27 mouse cellular contexts compared by ENCODE assay signal in genomic region chr1:193931131-193931729, GRCm38 (mm10).
DNase-seq lines count a peak whose midpoint lies in the region; ATAC-seq lines count a peak whose summit lies in the region.
"Had no signal": no experiment of that assay in that cellular context is flagged by ENCODE, and none has a peak within 500 bp of the region (broad histone marks: within the 10 kb centered on the region; RNA-seq: fewer than 3 reads in every experiment).

No protein-coding gene starts in this region.

- peaks cover 4% of the 10 kb centered on the region for H3K4me1 ChIP-seq in heart, embryonic 12.5 days (replicated peaks)
- H3K4me1 ChIP-seq: heart, embryonic 15.5 days; hindbrain, embryonic 13.5 days; neural tube, embryonic 15.5 days; stomach, embryonic 15.5 days had no signal

- H3K4me2 ChIP-seq in heart, embryonic 12.5 days: no peak overlapping the region
- H3K4me2 ChIP-seq: heart, embryonic 15.5 days; hindbrain, embryonic 13.5 days; midbrain, embryonic 11.5 days; neural tube, embryonic 15.5 days; stomach, embryonic 15.5 days had no signal

- no peak for ATAC-seq in heart, embryonic 12.5 days (ENCODE audit: insufficient number of reproducible peaks, low FRiP score)
- ATAC-seq: forebrain, postnatal 0 days; lung, postnatal 0 days; Patski had no signal

- H3K4me3 ChIP-seq in heart, embryonic 12.5 days: no peak overlapping the region
- H3K4me3 ChIP-seq: forebrain, embryonic 10.5 days; heart, embryonic 15.5 days; hindbrain, embryonic 13.5 days; neural tube, embryonic 15.5 days; stomach, embryonic 15.5 days had no signal

- no peaks in the 10 kb centered on the region for H3K9me3 ChIP-seq in heart, embryonic 12.5 days (replicated peaks)
- H3K9me3 ChIP-seq: forebrain, embryonic 10.5 days; G1E; heart, embryonic 15.5 days; hindbrain, embryonic 13.5 days; neural tube, embryonic 15.5 days; stomach, embryonic 15.5 days had no signal

- no peaks in the 10 kb centered on the region for H3K36me3 ChIP-seq in heart, embryonic 12.5 days
- H3K36me3 ChIP-seq: forebrain, embryonic 10.5 days; G1E; heart, embryonic 15.5 days; hindbrain, embryonic 13.5 days; neural tube, embryonic 15.5 days; stomach, embryonic 15.5 days had no signal

- H3K27ac ChIP-seq in heart, embryonic 12.5 days (ENCODE audit: poor library complexity, severe bottlenecking): no peak overlapping the region
- H3K27ac ChIP-seq: forebrain, embryonic 10.5 days; heart, embryonic 15.5 days; hindbrain, embryonic 13.5 days; macrophage; neural tube, embryonic 15.5 days; stomach, embryonic 15.5 days had no signal

- no peaks in the 10 kb centered on the region for H3K27me3 ChIP-seq in heart, embryonic 12.5 days (replicated peaks)
- H3K27me3 ChIP-seq: heart, embryonic 15.5 days; hindbrain, embryonic 13.5 days; neural tube, embryonic 15.5 days; Patski; stomach, embryonic 15.5 days had no signal

- no peak overlapping the region for H3K9ac ChIP-seq in heart, embryonic 12.5 days
- H3K9ac ChIP-seq: forebrain, postnatal 0 days; heart, embryonic 15.5 days; hindbrain, embryonic 13.5 days; neural tube, embryonic 15.5 days; stomach, embryonic 15.5 days had no signal

- WGBS in heart, embryonic 12.5 days: 71% methylated on average over 5 of the region's 5 CpGs

- peak; percentile 82 for DNase-seq in heart, adult 11 months
- DNase-seq in brain, adult 2 months (ENCODE audit: low read depth, low spot score): peak; percentile 68
- DNase-seq in left cerebral cortex, adult 9 months (ENCODE audit: low spot score in 2 of 2): peak; percentile 19 to 53
- peak; percentile 7 to 18 for DNase-seq in right cerebral cortex, postnatal 36 days (ENCODE audit: low spot score in 2 of 2)
- no peak for DNase-seq in gastrocnemius, postnatal 25 days
- no peak for DNase-seq in urinary bladder, postnatal 36 days (ENCODE audit: low spot score in 2 of 2)
- DNase-seq: adrenal gland, postnatal 36 days; cerebellum, adult 11 months; cerebellum, adult 9-11 months; forebrain, postnatal 0 days; gastrocnemius, postnatal 14 days; heart, postnatal 36 days; kidney, adult 18-20 months; kidney, postnatal 10 days; layer of hippocampus, postnatal 36 days; thymus, adult 2 months had no signal

Comparison
In these comparisons a context has a peak if more than half of its experiments do, and no peak if none do; other contexts are left out.
1. DNase-seq: peak in heart, adult 11 months (single experiment), brain, adult 2 months (single experiment), left cerebral cortex, adult 9 months (2 of 2) and right cerebral cortex, postnatal 36 days (2 of 2); none in gastrocnemius, postnatal 25 days (single experiment) and urinary bladder, postnatal 36 days (0 of 2).